Mouse (Mus musculus): ENCODE data around the gene Got2. TPM values are rescaled to one million over a fixed set of nuclear protein-coding genes. Genes with fewer than 3 reads are reported as not detected.

The Got2 gene
- total RNA-seq (2021) = 100 to 1,000 TPM; 481 to 500 TPM

GRCm38 (mm10) chr8:95888285-95889136, at the start of gene Got2:
Gene Got2 (minus strand): TSS chr8:95888547.
- DNase-seq = peak; percentile 94

GRCm38 (mm10) chr8:95932841-95933240, 44.5 kb upstream of the Got2 start:
- no peak for DNase-seq

GRCm38 (mm10) chr8:95929821-95930220, 41.5 kb upstream of the Got2 start:
- no peak for DNase-seq

GRCm38 (mm10) chr8:95916106-95916505, 27.8 kb upstream of the Got2 start:
- peak; percentile 8 for DNase-seq

GRCm38 (mm10) chr8:95914905-95915643, 26.7 kb upstream of the Got2 start:
- peak; percentile 80 for DNase-seq

GRCm38 (mm10) chr8:95911240-95911639, 22.9 kb upstream of the Got2 start:
- no peak for DNase-seq

GRCm38 (mm10) chr8:95907885-95908284, 19.5 kb upstream of the Got2 start:
- DNase-seq = no peak

- DNase-seq = no peak
Measured at GRCm38 (mm10) chr8:95906738-95907137, 18.4 kb upstream of the Got2 start.

GRCm38 (mm10) chr8:95901864-95902263, 13.5 kb upstream of the Got2 start:
- no peak for DNase-seq

GRCm38 (mm10) chr8:95893701-95894100, 5.4 kb upstream of the Got2 start:
- DNase-seq = no peak

GRCm38 (mm10) chr8:95887578-95888284, 616 bp downstream of the Got2 start:
- DNase-seq = peak; percentile 92

GRCm38 (mm10) chr8:95886647-95887577, 1.4 kb downstream of the Got2 start:
- DNase-seq = peak; percentile 62

- no peak for DNase-seq
Measured at GRCm38 (mm10) chr8:95885966-95886365, 2.4 kb downstream of the Got2 start.

- DNase-seq = no peak
Measured at GRCm38 (mm10) chr8:95885271-95885841, 3.0 kb downstream of the Got2 start.

- no peak for DNase-seq
Measured at GRCm38 (mm10) chr8:95884491-95884890, 3.9 kb downstream of the Got2 start.

- DNase-seq = no peak
Measured at GRCm38 (mm10) chr8:95882191-95882590, 6.2 kb downstream of the Got2 start.

GRCm38 (mm10) chr8:95881576-95881975, 6.8 kb downstream of the Got2 start:
- no peak for DNase-seq

- no peak for DNase-seq
Measured at GRCm38 (mm10) chr8:95879823-95880222, 8.5 kb downstream of the Got2 start.

- peak; percentile 75 for DNase-seq
Measured at GRCm38 (mm10) chr8:95878176-95878962, 10.0 kb downstream of the Got2 start.

GRCm38 (mm10) chr8:95875270-95875669, 13.1 kb downstream of the Got2 start:
- peak; percentile 41 for DNase-seq

- no peak for DNase-seq
Measured at GRCm38 (mm10) chr8:95871690-95872089, 16.7 kb downstream of the Got2 start.
